Mouse (Mus musculus) ovary, postnatal 36 days (tissue): ENCODE measurements at regions not wholly inside any gene's neighbourhood (a gene's known extent, or its start where the extent isn't known, plus 50 kb on each side); places are given as distances from the start of the nearest gene placed in this dataset.

Experiments
- DNase-seq: peaks from one replicate; pipeline ENCODE4 v3.0.0; 2022; ENCODE audit warnings: low spot score, mixed read lengths

GRCm38 (mm10) chr3:35235066-35235465 lies 518.8 kb upstream of the Atp11b start:
- no peak for DNase-seq

- no peak for DNase-seq
Measured at GRCm38 (mm10) chr3:35235772-35236171, 518.1 kb upstream of the Atp11b start.

GRCm38 (mm10) chr3:35237342-35237741 lies 516.6 kb upstream of the Atp11b start:
- DNase-seq, result no peak

- no peak for DNase-seq
Measured at GRCm38 (mm10) chr3:35242349-35242748, 511.6 kb upstream of the Atp11b start.

- no peak for DNase-seq
Measured at GRCm38 (mm10) chr3:35242871-35243529, 510.9 kb upstream of the Atp11b start.

- no peak for DNase-seq
Measured at GRCm38 (mm10) chr3:35245003-35245402, 508.9 kb upstream of the Atp11b start.

GRCm38 (mm10) chr3:35245946-35246665 lies 507.8 kb upstream of the Atp11b start:
- no peak for DNase-seq

GRCm38 (mm10) chr3:35249160-35249559 lies 504.7 kb upstream of the Atp11b start:
- no peak for DNase-seq

- no peak for DNase-seq
Measured at GRCm38 (mm10) chr3:35250092-35250749, 503.7 kb upstream of the Atp11b start.

GRCm38 (mm10) chr3:35253861-35254260 lies 500.0 kb upstream of the Atp11b start:
- no peak for DNase-seq

GRCm38 (mm10) chr3:35260936-35261335 lies 493.0 kb upstream of the Atp11b start:
- DNase-seq, result no peak

GRCm38 (mm10) chr3:35268949-35269348 lies 485.0 kb upstream of the Atp11b start:
- no peak for DNase-seq

GRCm38 (mm10) chr3:35269977-35270880 lies 483.7 kb upstream of the Atp11b start:
- DNase-seq, result no peak

- DNase-seq, result no peak
Measured at GRCm38 (mm10) chr3:35273546-35273945, 480.4 kb upstream of the Atp11b start.

- no peak for DNase-seq
Measured at GRCm38 (mm10) chr3:35280981-35281380, 472.9 kb upstream of the Atp11b start.

- no peak for DNase-seq
Measured at GRCm38 (mm10) chr3:35282106-35282505, 471.8 kb upstream of the Atp11b start.

GRCm38 (mm10) chr3:35294771-35295170 lies 459.1 kb upstream of the Atp11b start:
- no peak for DNase-seq

GRCm38 (mm10) chr3:35295746-35296145 lies 458.2 kb upstream of the Atp11b start:
- DNase-seq, result no peak

- no peak for DNase-seq
Measured at GRCm38 (mm10) chr3:35299036-35299435, 454.9 kb upstream of the Atp11b start.

GRCm38 (mm10) chr3:35306013-35306412 lies 447.9 kb upstream of the Atp11b start:
- DNase-seq, result no peak

- DNase-seq, result no peak
Measured at GRCm38 (mm10) chr3:35314177-35314576, 439.7 kb upstream of the Atp11b start.

- DNase-seq, result no peak
Measured at GRCm38 (mm10) chr3:35315162-35315561, 438.7 kb upstream of the Atp11b start.
